Mouse (Mus musculus) adrenal gland, postnatal 10 days (tissue): Measurements from ENCODE around the gene Foxa1. TPM values are rescaled to one million over a fixed set of nuclear protein-coding genes. Genes with fewer than 3 reads are reported as not detected.

ENCODE experiments used
- DNase-seq: peaks from one replicate; pipeline ENCODE4 v3.0.0; 2021; ENCODE audit warnings: mixed read lengths
- long read RNA-seq, 2 experiments: library from polyadenylated mRNA; stranded (forward); transcript quantifications; one replicate each; pipeline ENCODE4 v2.0.0; 2021
- total RNA-seq, 2 experiments: library from RNA; stranded (reverse); gene quantifications; 2 replicates each; pipeline ENCODE4 v1.2.3; 2021

Foxa1 gene
- under 1 TPM; 0.45 to 0.96 TPM for total RNA-seq
- long read RNA-seq, experiment 1, partial matches to known transcripts: 1 of 2 reads
- long read RNA-seq, experiment 1, other reads (novel, unspliced or antisense): 0 of 2 reads
- long read RNA-seq, experiment 2: 0 reads

- no peak for DNase-seq
Measured at GRCm38 (mm10) chr12:57546415-57547201, at the start of gene Foxa1. Gene Foxa1, minus strand, starts transcription at chr12:57546916.

- DNase-seq: peak; percentile 47
Measured at GRCm38 (mm10) chr12:57575931-57576628, 29.4 kb upstream of the Foxa1 start.

GRCm38 (mm10) chr12:57572415-57572814 lies 25.7 kb upstream of the Foxa1 start:
- no peak for DNase-seq

GRCm38 (mm10) chr12:57571773-57572172 lies 25.1 kb upstream of the Foxa1 start:
- no peak for DNase-seq

- DNase-seq: no peak
Measured at GRCm38 (mm10) chr12:57563909-57564308, 17.2 kb upstream of the Foxa1 start, which contains the start of gene Ttc6. Gene Ttc6, plus strand, starts transcription at chr12:57564113.

GRCm38 (mm10) chr12:57554091-57554490 lies 7.4 kb upstream of the Foxa1 start:
- no peak for DNase-seq

GRCm38 (mm10) chr12:57552286-57552685 lies 5.6 kb upstream of the Foxa1 start:
- no peak for DNase-seq

GRCm38 (mm10) chr12:57550881-57551280 lies 4.2 kb upstream of the Foxa1 start:
- DNase-seq: no peak

- DNase-seq: no peak
Measured at GRCm38 (mm10) chr12:57550181-57550808, 3.6 kb upstream of the Foxa1 start.

- DNase-seq: no peak
Measured at GRCm38 (mm10) chr12:57549667-57550160, 3.0 kb upstream of the Foxa1 start.

- DNase-seq: no peak
Measured at GRCm38 (mm10) chr12:57548981-57549666, 2.4 kb upstream of the Foxa1 start.

GRCm38 (mm10) chr12:57548352-57548980 lies 1.8 kb upstream of the Foxa1 start:
- DNase-seq: no peak

- no peak for DNase-seq
Measured at GRCm38 (mm10) chr12:57547890-57548289, 1.2 kb upstream of the Foxa1 start.

- peak; percentile 34 for DNase-seq
Measured at GRCm38 (mm10) chr12:57545371-57546241, 1.1 kb downstream of the Foxa1 start.

- DNase-seq: peak; percentile 73
Measured at GRCm38 (mm10) chr12:57544641-57545370, 1.9 kb downstream of the Foxa1 start.

- DNase-seq: no peak
Measured at GRCm38 (mm10) chr12:57543627-57543991, 3.1 kb downstream of the Foxa1 start.

- DNase-seq: no peak
Measured at GRCm38 (mm10) chr12:57542746-57543626, 3.7 kb downstream of the Foxa1 start.

GRCm38 (mm10) chr12:57541931-57542745 lies 4.6 kb downstream of the Foxa1 start:
- DNase-seq: no peak
